10 mouse cellular contexts compared by ENCODE assay signal in genomic region chr15:57568006-57568630, GRCm38 (mm10).
DNase-seq lines count a peak whose midpoint lies in the region; ATAC-seq lines count a peak whose summit lies in the region.
"Had no signal": no experiment of that assay in that cellular context is flagged by ENCODE, and none has a peak within 500 bp of the region (broad histone marks: within the 10 kb centered on the region; RNA-seq: fewer than 3 reads in every experiment).

No protein-coding gene starts in this region.

- no peak overlapping the region for H3K4me3 ChIP-seq in liver, embryonic 11.5 days (ENCODE audit: low read depth, low read length)

- H3K4me2 ChIP-seq in liver, embryonic 11.5 days, result no peak overlapping the region

- no peak for ATAC-seq in liver, embryonic 11.5 days (replicated peaks; ENCODE audit: low FRiP score)

- no peaks in the 10 kb centered on the region for H3K36me3 ChIP-seq in liver, embryonic 11.5 days (ENCODE audit: control insufficient read depth, insufficient read depth, low read length)

- no peak overlapping the region for H3K9ac ChIP-seq in liver, embryonic 11.5 days (ENCODE audit: low read depth, low read length)

- H3K27me3 ChIP-seq in liver, embryonic 11.5 days (replicated peaks; ENCODE audit: control insufficient read depth, insufficient read depth, low read length), result no peaks in the 10 kb centered on the region

- peak; percentile 7 for DNase-seq in adrenal gland, postnatal 10 days
- no peak for DNase-seq in adrenal gland, adult 8-10 months
- peak; percentile 14 for DNase-seq in urinary bladder, postnatal 25 days (ENCODE audit: low spot score)
- no peak for DNase-seq in urinary bladder, postnatal 4 days (ENCODE audit: low spot score in 2 of 2)
- peak; percentile 68 for DNase-seq in gastrocnemius, postnatal 25 days
- DNase-seq in ovary, postnatal 10 days (ENCODE audit: low spot score), result no peak
- no peak for DNase-seq in liver, embryonic 11.5 days (ENCODE audit: low spot score)
- no peak for DNase-seq in testis, postnatal 10 days (ENCODE audit: low spot score)
- DNase-seq: cerebellum, postnatal 14 days; kidney, adult 18-20 months had no signal

- H3K9me3 ChIP-seq in liver, embryonic 11.5 days (ENCODE audit: control insufficient read depth, low read length), result no peaks in the 10 kb centered on the region

- H3K4me1 ChIP-seq in liver, embryonic 11.5 days (replicated peaks; ENCODE audit: control insufficient read depth, insufficient read depth, low read length), result no peaks in the 10 kb centered on the region

- whole genome bisulfite sequencing in liver, embryonic 11.5 days, result 71% methylated on average over 5 of the region's 5 CpGs

- H3K27ac ChIP-seq in liver, embryonic 11.5 days (ENCODE audit: low read depth, low read length), result no peak overlapping the region

Comparison
In these comparisons a context has a peak if more than half of its experiments do, and no peak if none do; other contexts are left out.
1. DNase-seq: peak in adrenal gland, postnatal 10 days (single experiment), urinary bladder, postnatal 25 days (single experiment) and gastrocnemius, postnatal 25 days (single experiment); none in adrenal gland, adult 8-10 months (single experiment), urinary bladder, postnatal 4 days (0 of 2), ovary, postnatal 10 days (single experiment), liver, embryonic 11.5 days (single experiment) and testis, postnatal 10 days (single experiment).